Mouse (Mus musculus) naive thymus-derived CD4-positive, alpha-beta T cell, adult 2 months (primary cell): ENCODE results near the gene Plpp3.

Source experiments
- DNase-seq: peaks from one replicate; pipeline ENCODE4 v3.0.0-alpha.2; 2011; ENCODE audit warnings: low read depth

The Plpp3 gene

GRCm38 (mm10) chr4:105157276-105158168 lies at the start of gene Plpp3:
TSS of gene Plpp3 (plus strand) at chr4:105157347.
- peak; percentile 5 for DNase-seq

GRCm38 (mm10) chr4:105107943-105108640 lies 49.1 kb upstream of the Plpp3 start:
- no peak for DNase-seq

- no peak for DNase-seq
These were observed 48.4 kb upstream of the Plpp3 start for GRCm38 (mm10) chr4:105108641-105109198.

GRCm38 (mm10) chr4:105109199-105109989 lies 47.8 kb upstream of the Plpp3 start, which contains the start of gene Prkaa2:
TSS of gene Prkaa2 (minus strand) at chr4:105109890.
- DNase-seq: peak; percentile 3

- no peak for DNase-seq
These were observed 47.0 kb upstream of the Plpp3 start for GRCm38 (mm10) chr4:105109990-105110683.

GRCm38 (mm10) chr4:105110684-105111035 lies 46.5 kb upstream of the Plpp3 start:
- no peak for DNase-seq

- DNase-seq: no peak
These were observed 45.4 kb upstream of the Plpp3 start for GRCm38 (mm10) chr4:105111770-105112169.

GRCm38 (mm10) chr4:105113042-105113441 lies 44.1 kb upstream of the Plpp3 start:
- no peak for DNase-seq

GRCm38 (mm10) chr4:105113468-105113867 lies 43.7 kb upstream of the Plpp3 start:
- DNase-seq: no peak

- no peak for DNase-seq
These were observed 36.1 kb upstream of the Plpp3 start for GRCm38 (mm10) chr4:105121081-105121480.

- DNase-seq: no peak
These were observed 34.7 kb upstream of the Plpp3 start for GRCm38 (mm10) chr4:105122429-105122828.

- no peak for DNase-seq
These were observed 27.9 kb upstream of the Plpp3 start for GRCm38 (mm10) chr4:105129212-105129611.

GRCm38 (mm10) chr4:105131756-105132314 lies 25.3 kb upstream of the Plpp3 start:
- DNase-seq: no peak

GRCm38 (mm10) chr4:105133350-105134050 lies 23.6 kb upstream of the Plpp3 start:
- no peak for DNase-seq

GRCm38 (mm10) chr4:105149492-105149891 lies 7.7 kb upstream of the Plpp3 start:
- DNase-seq: no peak

- peak; percentile 10 for DNase-seq
These were observed 5.0 kb upstream of the Plpp3 start for GRCm38 (mm10) chr4:105151911-105152690.

GRCm38 (mm10) chr4:105153227-105153626 lies 3.9 kb upstream of the Plpp3 start:
- no peak for DNase-seq

GRCm38 (mm10) chr4:105156281-105156680 lies 866 bp upstream of the Plpp3 start:
- no peak for DNase-seq

- no peak for DNase-seq
These were observed 232 bp upstream of the Plpp3 start for GRCm38 (mm10) chr4:105156955-105157275.

- DNase-seq: peak; percentile 19
These were observed 1.0 kb downstream of the Plpp3 start for GRCm38 (mm10) chr4:105158169-105158555.
